In genomic region chr14:26971106-26971789, GRCm38 (mm10) we compare ENCODE assay signal across 8 mouse cellular contexts. TPM values are rescaled to one million over a fixed set of nuclear protein-coding genes. Genes with fewer than 3 reads are reported as not detected.
DNase-seq lines count a peak whose midpoint lies in the region; ATAC-seq and TF ChIP-seq lines count a peak whose summit lies in the region.

Gene Appl1 (minus strand): TSS chr14:26971232.

- H3K36me3 ChIP-seq in kidney, embryonic 16.5 days (ENCODE audit: insufficient read depth, low read length): no peaks in the 10 kb centered on the region
- H3K36me3 ChIP-seq in forebrain, embryonic 16.5 days (ENCODE audit: control insufficient read depth, insufficient read depth): no peaks in the 10 kb centered on the region
- no peaks in the 10 kb centered on the region for H3K36me3 ChIP-seq in hindbrain, embryonic 12.5 days
- no peaks in the 10 kb centered on the region for H3K36me3 ChIP-seq in liver, embryonic 14.5 days (replicated peaks; ENCODE audit: control insufficient read depth, insufficient read depth, low read depth)
- no peaks in the 10 kb centered on the region for H3K36me3 ChIP-seq in stomach, embryonic 15.5 days

- no peak for ATAC-seq in kidney, embryonic 16.5 days (ENCODE audit: low FRiP score, low TSS enrichment)
- no peak for ATAC-seq in forebrain, embryonic 16.5 days
- ATAC-seq in hindbrain, embryonic 12.5 days (ENCODE audit: low FRiP score): no peak
- no peak for ATAC-seq in liver, embryonic 14.5 days (ENCODE audit: insufficient read depth)
- no peak for ATAC-seq in stomach, embryonic 15.5 days (ENCODE audit: insufficient read depth, low FRiP score, low read depth)

- H3K9me3 ChIP-seq in kidney, embryonic 16.5 days (ENCODE audit: low read length): no peaks in the 10 kb centered on the region
- no peaks in the 10 kb centered on the region for H3K9me3 ChIP-seq in forebrain, embryonic 16.5 days (ENCODE audit: control insufficient read depth, low read length)
- H3K9me3 ChIP-seq in hindbrain, embryonic 12.5 days (replicated peaks): no peaks in the 10 kb centered on the region
- H3K9me3 ChIP-seq in liver, embryonic 14.5 days (ENCODE audit: control insufficient read depth, low read length): no peaks in the 10 kb centered on the region
- H3K9me3 ChIP-seq in stomach, embryonic 15.5 days: no peaks in the 10 kb centered on the region

- peak within 1 kb of the TSS; percentile 87 for H3K27ac ChIP-seq in kidney, embryonic 16.5 days (ENCODE audit: low read length)
- peak within 1 kb of the TSS; percentile 85 for H3K27ac ChIP-seq in forebrain, embryonic 16.5 days (ENCODE audit: low read length)
- H3K27ac ChIP-seq in hindbrain, embryonic 12.5 days: peak within 1 kb of the TSS; percentile 92
- no peak within 1 kb of the TSS for H3K27ac ChIP-seq in liver, embryonic 14.5 days
- H3K27ac ChIP-seq in stomach, embryonic 15.5 days: peak within 1 kb of the TSS; percentile 90

- no peak for DNase-seq in kidney, adult 8-10 months
- DNase-seq in Muller cell, postnatal 12 days (ENCODE audit: inconsistent ontology term): peak; percentile 24
- no peak for DNase-seq in liver, embryonic 14.5 days (ENCODE audit: low read depth in 3 of 3, low spot score in 3 of 3)
- DNase-seq in cerebellum, postnatal 4 days (ENCODE audit: low spot score in 2 of 2): no peak

- WGBS in kidney, embryonic 16.5 days: 42% methylated on average over 10 of the region's 10 CpGs
- 39% methylated on average over 10 of the region's 10 CpGs for WGBS in forebrain, embryonic 16.5 days
- 44% methylated on average over 10 of the region's 10 CpGs for WGBS in hindbrain, embryonic 12.5 days
- 24% methylated on average over 10 of the region's 10 CpGs for WGBS in liver, embryonic 14.5 days (ENCODE audit: insufficient replicate concordance)
- WGBS in stomach, embryonic 15.5 days: 40% methylated on average over 10 of the region's 10 CpGs

- H3K9ac ChIP-seq in kidney, embryonic 16.5 days (replicated peaks; ENCODE audit: low read length): peak within 1 kb of the TSS; percentile 94
- H3K9ac ChIP-seq in forebrain, embryonic 16.5 days (replicated peaks; ENCODE audit: low read depth, low read length): peak within 1 kb of the TSS; percentile 94
- H3K9ac ChIP-seq in hindbrain, embryonic 12.5 days: peak within 1 kb of the TSS; percentile 89
- peak within 1 kb of the TSS; percentile 71 for H3K9ac ChIP-seq in liver, embryonic 14.5 days (replicated peaks)
- peak within 1 kb of the TSS; percentile 77 for H3K9ac ChIP-seq in stomach, embryonic 15.5 days

- peak within 1 kb of the TSS; percentile 88 for H3K4me3 ChIP-seq in kidney, embryonic 16.5 days (ENCODE audit: low read length)
- peak within 1 kb of the TSS; percentile 93 for H3K4me3 ChIP-seq in forebrain, embryonic 16.5 days (replicated peaks; ENCODE audit: low read length)
- H3K4me3 ChIP-seq in hindbrain, embryonic 12.5 days: peak within 1 kb of the TSS; percentile 88
- H3K4me3 ChIP-seq in liver, embryonic 14.5 days (ENCODE audit: insufficient read depth in 1 of 2, low read depth in 2 of 2, low read length in 2 of 2): peak within 1 kb of the TSS; percentile 80 to 83
- H3K4me3 ChIP-seq in stomach, embryonic 15.5 days (replicated peaks): peak within 1 kb of the TSS; percentile 94

- 0 out of 2 replicates have a peak, but pooled peaks cover 10% of the 10 kb centered on the region for H3K4me1 ChIP-seq in kidney, embryonic 16.5 days (ENCODE audit: insufficient read depth, low read length)
- H3K4me1 ChIP-seq in forebrain, embryonic 16.5 days (replicated peaks; ENCODE audit: control insufficient read depth, insufficient read depth, low read length): peaks cover 11% of the 10 kb centered on the region
- peaks cover 5% of the 10 kb centered on the region for H3K4me1 ChIP-seq in hindbrain, embryonic 12.5 days
- H3K4me1 ChIP-seq in liver, embryonic 14.5 days (replicated peaks; ENCODE audit: control insufficient read depth in 2 of 2, insufficient read depth in 2 of 2, low read length in 1 of 2): peaks cover 0 to 6% of the 10 kb centered on the region in 2 experiments; a peak in 2 of 4 replicates
- H3K4me1 ChIP-seq in stomach, embryonic 15.5 days: 0 out of 2 replicates have a peak, but pooled peaks cover 3% of the 10 kb centered on the region

- H3K27me3 ChIP-seq in kidney, embryonic 16.5 days (ENCODE audit: insufficient read depth, low read length): no peaks in the 10 kb centered on the region
- no peaks in the 10 kb centered on the region for H3K27me3 ChIP-seq in forebrain, embryonic 16.5 days (replicated peaks; ENCODE audit: control insufficient read depth, insufficient read depth, low read length)
- 0 out of 2 replicates have a peak, but pooled peaks cover 3% of the 10 kb centered on the region for H3K27me3 ChIP-seq in hindbrain, embryonic 12.5 days
- H3K27me3 ChIP-seq in liver, embryonic 14.5 days (ENCODE audit: control insufficient read depth, insufficient read depth, low read length): no peaks in the 10 kb centered on the region; the same call in 1 of the 2 replicates
- H3K27me3 ChIP-seq in stomach, embryonic 15.5 days (replicated peaks): no peaks in the 10 kb centered on the region

- H3K4me2 ChIP-seq in kidney, embryonic 16.5 days (replicated peaks; ENCODE audit: low read depth, low read length): peak within 1 kb of the TSS; percentile 74
- peak within 1 kb of the TSS; percentile 68 for H3K4me2 ChIP-seq in forebrain, embryonic 16.5 days (ENCODE audit: low read length)
- peak within 1 kb of the TSS; percentile 60 for H3K4me2 ChIP-seq in hindbrain, embryonic 12.5 days (replicated peaks)
- H3K4me2 ChIP-seq in liver, embryonic 14.5 days (ENCODE audit: low read depth): peak within 1 kb of the TSS; percentile 98
- peak within 1 kb of the TSS; percentile 64 for H3K4me2 ChIP-seq in stomach, embryonic 15.5 days

- TF ChIP-seq CTCF in liver, embryonic 14.5 days (IDR thresholded peaks at IDR 0.05; ENCODE audit: low read depth): no peak

- TF ChIP-seq EP300 in liver, embryonic 14.5 days (IDR thresholded peaks at IDR 0.05; ENCODE audit: low read depth): no peak

RNA-seq across cellular contexts. Expression of gene Appl1, which starts in this region (rescaled TPM):
- 31.3 and 32.1 TPM in 2 replicates for polyA plus RNA-seq in kidney, embryonic 16.5 days (2015; fragmentation: Nextera tagmentation; extraction: Ambion mirVana)
- polyA plus RNA-seq in forebrain, embryonic 16.5 days (2015; fragmentation: Nextera tagmentation; extraction: Ambion mirVana): 65.3 and 70.1 TPM in 2 replicates
- polyA plus RNA-seq in hindbrain, embryonic 12.5 days (2016; fragmentation: Nextera tagmentation; extraction: Ambion mirVana): 50.6 and 54.6 TPM in 2 replicates
- 1.4 and 2.1 TPM in 2 replicates for polyA plus RNA-seq in liver, embryonic 14.5 days (2012; rRNA removed)
- 5.4 and 6.2 TPM in 2 replicates for polyA plus RNA-seq in liver, embryonic 14.5 days (2014; fragmentation: Nextera tagmentation; extraction: Ambion mirVana)
- 35.0 and 39.2 TPM in 2 replicates for polyA plus RNA-seq in stomach, embryonic 15.5 days (2015; fragmentation: Nextera tagmentation; extraction: Ambion mirVana)
